Mouse (Mus musculus) C3H10T1/2 (cell line): ENCODE data around the gene Olfr1418. TPM values are rescaled to one million over a fixed set of nuclear protein-coding genes. Genes with fewer than 3 reads are reported as not detected.

Experiments used
- polyA plus RNA-seq, 2 experiments: library from polyadenylated mRNA; unstranded; fragments of >200 nt; fragmentation: generic; extraction: Trizol; gene quantifications; one replicate each; pipeline ENCODE4 v1.2.1; 2012; ENCODE audit warnings: missing spikeins in 2 of 2

The Olfr1418 gene
- not detected for polyA plus RNA-seq

GRCm38 (mm10) chr19:11860966-11861365 lies at the start of gene Olfr1418:
TSS of gene Olfr1418 (minus strand) at chr19:11861066.

GRCm38 (mm10) chr19:11886265-11886664 lies 25.4 kb upstream of the Olfr1418 start, which contains the start of gene Olfr1420:
TSS of gene Olfr1420 (plus strand) at chr19:11886565.

GRCm38 (mm10) chr19:11875006-11875405 lies 14.1 kb upstream of the Olfr1418 start, which contains the start of gene Olfr1419:
TSS of gene Olfr1419 (minus strand) at chr19:11875106.

GRCm38 (mm10) chr19:11839119-11839518 lies 21.7 kb downstream of the Olfr1418 start, which contains the start of gene Olfr1417:
TSS of gene Olfr1417 (minus strand) at chr19:11839219.

GRCm38 (mm10) chr19:11819143-11819700 lies 41.6 kb downstream of the Olfr1418 start, which contains the start of gene Stx3:
TSS of gene Stx3 (minus strand) at chr19:11819403.

Other genes starting within 250 kb of the Olfr1418 start
- gene Ms4a2, start 237.3 kb downstream of the Olfr1418 start, polyA plus RNA-seq = not detected
- gene Ms4a3, start 220.2 kb downstream of the Olfr1418 start, polyA plus RNA-seq = not detected
- not detected for gene Oosp2, start 200.5 kb downstream of the Olfr1418 start, polyA plus RNA-seq
- gene Oosp1, start 169.9 kb downstream of the Olfr1418 start, polyA plus RNA-seq = not detected
- gene Oosp3, start 164.0 kb downstream of the Olfr1418 start, polyA plus RNA-seq = not detected
- not detected for gene Gif, start 113.5 kb downstream of the Olfr1418 start, polyA plus RNA-seq
- gene Mrpl16, start 90.7 kb downstream of the Olfr1418 start, polyA plus RNA-seq = 10 to 100 TPM; 32.8 to 45.4 TPM
- 1 to 10 TPM in 1 of 2 experiments, under 1 TPM in 1; 0.61 to 3.0 TPM for gene Stx3, start 41.7 kb downstream of the Olfr1418 start, polyA plus RNA-seq
- under 1 TPM in 1 of 2 experiments, not detected in 1; 0.01 TPM for gene Olfr1417, start 21.8 kb downstream of the Olfr1418 start, polyA plus RNA-seq
- not detected for gene Olfr1419, start 14.0 kb upstream of the Olfr1418 start, polyA plus RNA-seq
- gene Olfr1420, start 25.5 kb upstream of the Olfr1418 start, polyA plus RNA-seq = not detected
- 1 to 10 TPM; 1.8 to 7.9 TPM for gene Patl1, start 51.3 kb upstream of the Olfr1418 start, polyA plus RNA-seq
- 10 to 100 TPM in 1 of 2 experiments, 1 to 10 TPM in 1; 2.2 to 19.9 TPM for gene Osbp, start 104.9 kb upstream of the Olfr1418 start, polyA plus RNA-seq
- gene Olfr1423, start 180.3 kb upstream of the Olfr1418 start, polyA plus RNA-seq = under 1 TPM in 1 of 2 experiments, not detected in 1; 0.02 TPM
- gene Olfr1424, start 201.6 kb upstream of the Olfr1418 start, polyA plus RNA-seq = not detected
- not detected for gene Olfr1425, start 216.7 kb upstream of the Olfr1418 start, polyA plus RNA-seq
- gene Olfr1426, start 230.9 kb upstream of the Olfr1418 start, polyA plus RNA-seq = not detected
- gene Olfr1427, start 242.3 kb upstream of the Olfr1418 start, polyA plus RNA-seq = not detected